Mouse (Mus musculus): ENCODE results near the gene Hhipl1.

Hhipl1 gene

DNA sequence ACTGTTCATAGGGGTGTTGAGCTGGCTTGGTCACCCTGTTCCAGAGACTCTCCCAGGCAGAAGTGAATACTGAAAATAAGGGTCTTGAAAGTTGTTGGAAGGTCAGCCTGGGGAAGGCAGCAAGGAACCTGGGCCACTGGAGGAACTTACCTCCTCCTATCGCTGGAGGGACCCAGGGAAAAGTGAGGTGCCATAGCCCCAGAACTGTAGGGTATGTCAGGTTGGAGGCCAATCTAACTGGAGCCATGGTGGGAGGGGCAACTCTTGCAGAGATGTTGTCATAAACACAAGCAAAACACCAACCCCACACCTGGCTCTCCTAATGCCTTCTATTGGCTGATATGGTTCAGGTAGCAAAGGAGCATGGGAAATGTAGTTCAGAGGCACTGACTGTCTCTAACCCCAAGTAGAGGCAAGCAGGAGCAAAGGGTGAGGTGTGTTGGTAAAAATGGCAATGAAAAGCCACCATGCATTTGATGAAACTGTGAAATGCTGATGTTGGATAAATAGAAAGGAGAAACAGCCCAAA is 7.2 kb downstream of the Hhipl1 start:
- DNase-seq (ENCODE audit: low read depth, low spot score): no peak

DNA sequence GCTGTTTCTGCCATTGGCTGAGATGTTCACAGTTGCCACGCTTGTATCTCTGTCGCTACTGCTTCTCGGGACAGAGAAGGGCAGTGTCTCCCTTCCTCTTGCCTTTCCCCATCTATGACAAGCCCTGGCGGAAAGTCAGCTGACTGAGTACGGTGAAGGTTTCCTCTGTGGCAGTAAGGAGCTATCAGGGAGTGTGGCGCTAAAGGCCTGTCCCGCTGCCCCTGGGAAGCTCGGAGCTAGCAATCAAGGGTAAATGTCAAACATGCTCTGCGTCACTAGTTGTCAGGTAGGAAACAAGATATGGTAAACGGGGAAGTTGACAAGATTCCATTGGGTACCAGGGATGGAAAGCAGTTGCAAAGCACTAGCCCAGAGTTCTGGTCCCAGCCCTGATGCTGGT is 9.7 kb downstream of the Hhipl1 start:
- DNase-seq (ENCODE audit: low read depth, low spot score): no peak

DNA sequence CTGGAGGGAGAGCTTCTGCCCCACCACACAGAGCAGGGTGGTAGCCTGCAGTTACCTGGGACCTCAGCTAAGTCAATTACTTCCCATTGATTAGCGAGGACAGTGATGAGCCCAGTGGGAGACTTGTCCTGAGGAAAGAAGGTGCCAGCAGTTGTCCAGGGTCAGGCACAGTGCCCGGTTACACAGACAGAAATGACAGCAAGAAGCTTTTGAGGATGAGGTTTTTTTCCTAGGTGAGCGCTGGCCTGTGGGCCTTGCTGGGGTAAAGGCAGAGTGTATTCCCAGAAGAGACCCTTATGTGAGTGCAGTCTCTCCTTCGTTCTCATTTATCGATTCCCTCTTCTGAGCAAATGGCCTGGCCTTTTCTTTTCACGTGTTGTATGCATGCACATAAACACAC is 10.6 kb downstream of the Hhipl1 start:
- DNase-seq (ENCODE audit: low read depth, low spot score): no peak

DNA sequence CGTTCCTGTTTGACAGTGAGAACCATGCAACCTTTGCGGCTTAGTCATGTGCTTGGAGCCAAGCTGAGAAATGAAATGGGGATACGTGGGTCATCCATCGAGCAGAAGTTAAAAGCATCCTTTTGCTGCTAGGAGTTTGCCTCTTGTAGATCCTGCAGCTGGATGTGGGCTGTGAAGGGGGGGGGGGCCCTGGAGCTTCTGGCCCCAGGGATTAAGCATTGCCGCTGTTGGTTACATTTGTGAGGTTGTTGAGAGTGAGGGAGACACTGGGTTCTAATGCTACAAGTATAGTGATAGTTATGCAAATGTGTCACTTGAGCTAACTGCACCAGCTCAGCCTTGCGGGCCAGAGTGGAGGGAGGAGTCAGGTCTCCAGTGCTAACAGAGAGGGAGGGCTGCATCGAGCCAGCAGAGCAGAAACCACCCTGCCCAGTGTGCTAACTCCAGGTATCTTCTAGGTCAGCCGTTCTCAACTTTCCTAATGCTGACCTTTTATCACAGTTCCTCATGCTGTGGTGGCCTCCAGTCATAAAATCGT is 11.2 kb downstream of the Hhipl1 start:
- DNase-seq (ENCODE audit: low read depth, low spot score): no peak

DNA sequence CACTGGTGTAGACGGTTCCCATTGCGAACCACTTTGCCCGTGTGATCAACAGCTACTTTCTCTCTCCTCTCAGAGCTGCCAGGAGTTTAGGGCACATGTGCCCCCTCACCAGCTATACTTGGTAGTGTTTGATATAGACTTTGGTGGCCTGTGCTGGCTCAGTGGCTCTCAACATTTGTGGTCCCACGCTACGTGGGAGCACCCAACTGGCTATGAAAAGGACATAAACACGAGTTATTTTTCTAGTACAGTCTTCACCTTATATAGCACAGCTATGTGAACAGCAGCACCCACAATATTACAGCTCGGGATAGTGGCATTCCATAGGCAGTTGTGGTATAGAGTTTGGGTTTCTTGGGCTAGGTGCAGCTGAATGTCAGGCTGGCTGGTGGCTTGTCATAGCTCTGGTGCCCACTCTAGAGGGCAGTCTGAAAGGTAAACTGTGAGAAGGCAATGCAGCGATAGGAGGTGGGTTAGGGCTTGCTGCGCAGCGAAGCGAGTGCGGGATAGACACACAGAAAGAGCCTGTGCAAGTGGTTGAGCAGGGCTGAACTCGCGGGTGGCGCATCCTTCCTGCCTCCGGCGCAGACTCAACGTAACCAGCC is 11.9 kb downstream of the Hhipl1 start:
- no peak for DNase-seq (ENCODE audit: low read depth, low spot score)

DNA sequence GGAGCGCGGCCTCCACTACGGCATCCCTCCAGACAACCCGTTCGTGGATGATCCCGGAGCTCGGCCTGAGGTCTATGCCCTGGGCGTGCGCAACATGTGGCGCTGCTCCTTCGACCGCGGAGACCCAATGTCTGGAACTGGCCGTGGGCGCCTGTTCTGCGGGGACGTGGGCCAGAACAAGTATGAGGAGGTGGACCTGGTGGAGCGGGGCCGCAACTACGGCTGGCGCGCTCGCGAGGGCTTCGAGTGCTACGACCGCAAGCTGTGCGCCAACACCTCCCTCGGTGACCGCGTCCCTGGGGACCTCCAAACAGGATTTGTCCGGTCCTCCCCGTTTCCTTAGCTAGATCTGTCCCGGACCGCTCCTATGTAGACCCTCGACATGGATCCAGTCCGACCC is 12.4 kb downstream of the Hhipl1 start:
- DNase-seq (ENCODE audit: low read depth, low spot score): no peak

DNA sequence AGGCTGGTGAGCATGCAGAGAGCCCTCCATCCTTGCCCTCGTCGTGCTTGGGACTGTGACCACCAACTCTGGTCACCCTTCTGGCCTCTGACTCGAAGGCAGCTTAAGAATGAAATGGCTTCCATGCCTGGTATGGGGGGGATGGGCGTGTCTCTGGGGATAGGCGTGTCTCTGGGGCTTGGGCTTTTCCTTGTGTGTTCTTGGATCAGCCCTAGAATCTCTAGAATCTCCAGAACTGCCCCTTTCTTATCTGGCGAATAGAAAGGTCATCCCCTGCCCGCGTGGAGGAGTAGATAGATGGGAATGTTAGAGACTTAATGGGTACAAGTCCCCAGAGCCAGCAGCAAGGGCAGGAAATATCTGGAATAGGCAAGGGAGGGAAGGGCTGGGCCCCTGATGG is 14.0 kb downstream of the Hhipl1 start:
- no peak for DNase-seq (ENCODE audit: low read depth, low spot score)

DNA sequence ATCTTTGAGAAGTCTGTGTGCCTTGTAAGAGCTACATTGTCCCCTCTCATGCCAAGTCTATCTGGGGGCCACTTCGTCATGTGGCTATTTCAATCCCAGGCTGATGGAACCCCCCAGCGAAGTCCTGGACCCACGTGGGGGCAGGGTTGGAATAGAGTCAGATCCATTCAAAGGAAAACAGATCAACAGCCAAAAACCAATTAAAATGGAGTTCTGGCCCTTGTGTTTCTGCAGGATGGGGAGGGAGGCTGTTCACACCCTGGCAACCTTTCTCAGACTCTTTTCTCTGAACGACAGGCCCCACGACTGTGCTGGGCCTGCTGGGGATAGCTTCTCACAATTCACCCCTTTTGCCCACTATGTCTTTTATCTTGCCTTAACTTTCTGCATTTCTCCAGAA is 20.3 kb downstream of the Hhipl1 start:
- DNase-seq (ENCODE audit: low read depth, low spot score): no peak

DNA sequence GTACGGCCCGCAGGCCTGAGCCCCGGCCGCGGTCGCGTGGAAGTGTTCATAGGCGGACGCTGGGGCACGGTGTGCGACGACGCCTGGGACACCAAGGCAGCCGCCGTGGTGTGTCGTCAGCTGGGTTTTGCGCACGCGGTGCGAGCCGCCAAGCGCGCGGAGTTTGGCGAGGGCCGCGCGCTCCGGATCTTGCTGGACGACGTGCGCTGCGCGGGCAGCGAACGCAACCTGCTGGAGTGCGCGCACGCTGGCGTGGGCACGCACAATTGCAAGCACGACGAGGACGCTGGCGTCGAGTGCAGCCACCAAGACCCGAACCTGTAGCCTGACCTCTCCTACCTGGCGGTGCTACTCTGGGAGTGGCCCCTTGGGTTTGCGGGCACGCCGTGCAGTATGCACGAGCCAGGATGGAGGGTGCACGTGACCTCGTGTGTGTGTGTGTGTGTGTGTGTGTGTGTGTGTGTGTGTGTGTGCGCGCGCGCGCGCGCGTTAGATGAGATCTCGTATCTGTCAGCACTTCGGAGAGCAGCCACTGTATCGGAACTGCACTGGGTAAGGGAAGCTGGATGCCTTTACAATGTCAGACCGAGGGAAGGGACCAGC is 21.9 kb downstream of the Hhipl1 start:
- DNase-seq (ENCODE audit: low read depth, low spot score): no peak

DNA sequence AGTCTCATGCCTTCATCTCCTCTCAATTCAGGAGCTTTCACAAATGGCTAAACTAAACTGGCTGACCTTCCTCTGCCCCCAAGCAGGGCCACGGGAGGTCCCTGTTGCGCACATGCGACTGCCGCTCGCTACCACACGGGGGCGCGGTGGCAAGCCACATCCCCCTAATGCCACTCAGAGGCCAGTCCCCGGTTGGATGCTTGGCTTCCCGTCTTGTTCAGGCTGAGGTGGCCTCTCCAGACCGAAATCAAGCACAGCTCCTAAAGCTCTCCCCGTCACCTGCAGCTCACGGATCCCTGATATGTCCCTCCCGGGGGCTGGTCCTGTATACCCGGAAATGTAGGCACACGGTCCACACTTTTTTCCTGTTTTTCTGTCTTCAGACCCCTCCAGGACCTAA is 27.0 kb downstream of the Hhipl1 start:
- peak; percentile 68 for DNase-seq (ENCODE audit: low read depth, low spot score)

DNA sequence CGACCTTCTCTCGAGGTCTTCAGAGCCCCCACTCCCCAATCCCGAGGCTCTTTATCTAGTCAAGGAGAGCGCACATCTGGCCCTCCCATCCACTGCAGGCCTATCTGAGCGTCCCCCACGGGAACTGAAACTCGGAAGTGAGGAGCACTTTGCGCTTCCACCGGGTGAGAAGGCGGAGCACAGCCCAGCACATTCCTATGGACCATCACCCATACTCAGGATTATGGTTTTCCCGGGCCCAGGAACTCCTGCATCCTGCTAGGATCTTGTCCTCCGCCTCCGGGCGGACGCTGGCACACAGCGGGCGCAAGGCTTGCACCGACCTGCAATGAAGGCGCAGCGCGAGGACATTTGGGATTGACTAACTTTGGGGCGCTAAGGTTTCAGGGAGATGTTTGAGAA is 27.4 kb downstream of the Hhipl1 start:
- no peak for DNase-seq (ENCODE audit: low read depth, low spot score)

DNA sequence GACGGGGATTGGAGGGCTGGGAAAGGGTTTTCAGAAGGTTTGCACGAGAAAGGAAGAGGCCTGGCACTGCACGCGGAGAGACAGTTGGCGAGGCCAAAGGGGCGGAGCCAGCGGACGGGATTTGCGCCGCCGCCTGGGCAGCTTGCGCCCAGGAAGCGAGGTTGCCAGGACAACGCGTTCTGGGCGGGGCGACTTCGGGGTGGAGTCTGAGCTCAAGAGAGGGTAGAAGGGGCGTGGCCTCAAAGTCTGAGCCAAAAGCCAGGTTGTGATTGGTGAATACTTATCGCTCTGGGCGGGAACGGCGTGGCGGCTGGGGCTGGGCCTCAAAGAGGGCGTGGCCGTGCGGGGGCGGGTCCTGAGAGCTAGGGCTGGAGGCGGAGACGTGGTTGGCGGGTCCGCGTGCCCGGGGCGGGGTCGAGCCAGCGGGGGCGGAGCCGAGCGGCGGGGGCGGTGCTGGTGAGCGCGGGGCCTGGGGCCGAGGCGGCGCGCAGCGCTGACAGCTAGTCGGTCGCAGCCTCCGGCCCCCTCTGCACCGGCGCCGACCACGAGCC is 27.9 kb downstream of the Hhipl1 start, which contains the start of gene Cyp46a1:
TSS of gene Cyp46a1 (plus strand) at position 487 of the 551 bp plus-strand sequence.
- DNase-seq (ENCODE audit: low read depth, low spot score): peak; percentile 99

DNA sequence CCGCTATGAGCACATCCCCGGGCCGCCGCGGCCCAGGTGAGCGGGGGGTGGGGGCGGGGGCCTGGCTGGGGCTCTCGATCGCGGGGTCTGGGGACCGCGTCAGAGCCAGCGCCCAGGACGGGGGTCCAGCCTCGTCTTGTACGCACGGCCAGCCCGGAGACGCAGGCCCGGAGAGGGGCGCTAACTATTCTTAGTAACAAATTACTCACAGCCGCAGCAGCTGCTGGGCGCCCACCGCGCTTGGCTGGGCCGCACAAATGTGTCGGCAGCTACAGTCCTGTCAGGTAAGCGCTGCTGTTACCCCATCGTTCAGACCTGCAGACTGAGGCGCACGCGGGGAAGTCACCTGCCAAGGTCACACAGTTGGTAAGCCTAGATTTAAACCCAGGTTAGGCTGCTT is 28.5 kb downstream of the Hhipl1 start:
- DNase-seq (ENCODE audit: low read depth, low spot score): no peak

DNA sequence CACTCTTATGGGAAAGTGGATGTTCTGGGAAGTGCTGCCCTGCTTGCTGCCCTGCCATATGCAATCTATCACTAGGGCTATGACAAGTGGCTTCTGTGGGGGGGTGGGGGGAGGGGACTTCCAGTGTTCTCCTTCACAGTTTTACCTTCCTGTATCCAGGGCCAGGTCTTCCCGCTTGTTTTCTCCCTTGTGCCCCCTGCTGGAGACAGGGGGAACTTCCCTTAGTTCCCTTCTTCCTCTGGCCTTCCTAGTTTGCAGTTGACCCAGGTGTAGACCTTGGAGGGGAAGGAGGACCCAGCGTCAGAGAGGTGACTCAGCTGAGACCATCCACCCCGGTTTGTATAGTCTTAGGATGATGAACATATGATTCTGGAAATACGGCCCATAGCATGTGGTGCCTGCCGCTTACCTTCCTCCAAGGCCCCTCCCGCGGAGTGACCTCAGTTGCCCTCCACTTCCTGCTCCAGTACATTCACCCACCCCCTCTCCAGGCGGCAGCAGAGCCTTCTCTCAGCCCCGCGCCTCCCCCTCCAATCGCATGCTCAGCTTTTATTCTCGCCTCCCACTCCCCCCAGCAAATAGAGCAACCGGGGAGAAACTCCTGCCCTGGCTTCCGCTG is 32.6 kb downstream of the Hhipl1 start:
- no peak for DNase-seq (ENCODE audit: low read depth, low spot score)

DNA sequence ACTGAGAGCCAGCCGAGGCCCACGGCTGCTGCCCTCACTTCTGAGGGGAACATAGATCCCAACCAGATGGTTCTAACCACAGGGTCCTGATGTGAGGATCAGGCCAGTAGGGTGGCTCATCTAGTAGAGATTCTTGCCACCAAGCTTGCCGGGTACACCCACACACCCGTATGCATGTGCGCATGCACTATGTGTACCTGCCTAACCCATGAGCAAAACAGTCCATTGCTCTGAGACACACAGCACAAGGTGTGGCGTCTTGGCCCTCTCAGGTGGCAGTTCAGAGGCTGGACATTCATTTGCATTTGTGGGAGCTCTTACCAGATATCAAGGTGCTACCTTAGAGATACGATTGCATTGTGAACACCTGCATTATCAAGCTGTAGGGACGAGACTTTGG is 42.1 kb downstream of the Hhipl1 start:
- no peak for DNase-seq (ENCODE audit: low read depth, low spot score)

DNA sequence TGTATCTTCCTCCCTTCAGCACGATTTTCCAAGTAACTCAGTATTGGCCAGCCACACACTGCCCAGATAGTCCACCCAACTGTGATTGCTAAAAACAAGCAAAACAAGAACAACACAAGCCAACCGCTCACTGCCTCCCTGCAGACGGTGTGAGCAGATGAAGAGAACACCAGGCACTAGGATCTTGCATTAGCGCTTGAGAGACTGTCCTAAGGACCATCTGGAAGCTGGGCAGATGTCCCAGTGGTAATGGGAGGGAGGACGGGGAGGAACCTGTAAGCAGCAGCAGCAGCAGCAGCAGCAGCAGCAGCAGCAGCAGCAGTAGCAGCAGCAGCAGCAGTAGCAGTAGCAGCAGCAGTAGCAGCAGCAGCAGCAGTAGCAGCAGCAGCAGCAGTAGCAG is 43.0 kb downstream of the Hhipl1 start:
- DNase-seq (ENCODE audit: low read depth, low spot score): no peak

DNA sequence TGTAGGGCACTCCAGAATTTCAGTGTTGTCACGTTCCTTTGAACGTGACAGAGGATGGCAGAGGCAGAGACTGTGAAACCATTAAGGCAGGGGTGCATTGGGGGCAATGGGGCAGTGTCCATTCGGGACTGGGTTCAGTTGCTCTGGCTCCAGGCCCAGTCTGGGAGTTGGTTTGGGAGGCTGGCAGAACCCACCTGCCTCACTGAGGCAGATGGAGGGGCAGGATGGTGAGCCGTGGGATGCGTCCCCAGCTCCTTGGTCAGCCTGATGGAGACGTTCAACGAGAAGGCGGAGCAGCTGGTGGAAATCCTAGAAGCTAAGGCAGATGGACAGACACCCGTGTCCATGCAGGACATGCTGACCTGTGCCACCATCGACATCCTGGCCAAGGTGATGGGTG is 44.9 kb downstream of the Hhipl1 start:
- DNase-seq (ENCODE audit: low read depth, low spot score): no peak

DNA sequence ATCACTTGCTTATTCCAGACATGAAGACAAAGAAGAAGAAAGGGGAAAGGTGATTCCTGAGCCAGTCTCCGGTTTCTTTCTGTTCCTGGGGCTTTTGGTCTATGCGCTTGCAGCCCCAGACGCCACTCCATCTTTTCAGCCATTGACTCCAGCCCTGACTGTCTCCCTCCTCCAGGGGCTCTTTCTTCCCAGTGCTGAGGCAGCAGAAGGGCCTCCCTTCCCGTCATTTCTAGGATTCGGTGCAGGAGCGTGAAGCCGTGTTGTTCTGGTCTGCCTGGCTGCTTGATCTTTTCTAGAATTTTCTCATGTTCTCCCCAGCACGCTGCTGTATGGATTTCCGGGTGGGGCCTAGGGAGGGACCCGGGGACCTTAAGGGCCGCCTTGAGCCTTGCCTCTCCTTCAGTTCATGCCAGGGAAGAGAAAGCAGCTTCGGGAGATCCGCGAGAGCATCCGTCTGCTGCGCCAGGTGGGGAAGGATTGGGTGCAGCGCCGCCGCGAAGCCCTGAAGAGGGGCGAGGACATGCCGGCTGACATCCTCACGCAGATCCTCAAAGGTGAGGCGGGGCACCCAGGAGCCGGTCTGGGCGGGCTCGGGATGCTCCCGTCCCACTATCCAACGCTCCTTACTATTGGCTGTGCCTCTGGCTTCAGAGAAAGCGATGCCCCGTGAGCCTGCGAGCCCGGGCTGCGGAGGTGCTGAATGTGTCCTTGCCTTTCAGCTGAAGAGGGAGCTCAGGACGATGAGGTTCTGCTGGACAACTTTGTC is 46.5 kb downstream of the Hhipl1 start:
- DNase-seq (ENCODE audit: low read depth, low spot score): no peak

DNA sequence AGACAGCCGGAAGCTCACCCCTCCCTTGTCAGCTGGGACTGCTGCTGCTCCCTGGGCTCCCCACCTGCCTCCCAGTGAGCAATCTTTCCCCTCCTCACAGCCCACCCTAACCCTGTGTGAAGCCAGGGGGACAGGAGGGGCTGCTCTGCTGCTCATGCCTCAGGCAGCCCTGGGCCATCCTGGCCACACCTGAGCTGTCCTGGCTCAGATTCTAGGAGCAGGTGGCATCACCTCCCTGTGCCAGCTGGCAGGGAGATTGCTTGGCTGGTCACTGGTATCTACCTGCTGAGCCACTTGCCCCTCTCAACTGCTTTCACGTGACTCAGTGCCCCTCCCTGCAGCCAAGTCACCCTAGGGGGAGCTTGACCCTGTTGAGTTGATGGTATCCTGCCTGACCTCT is 48.2 kb downstream of the Hhipl1 start:
- no peak for DNase-seq (ENCODE audit: low read depth, low spot score)

DNA sequence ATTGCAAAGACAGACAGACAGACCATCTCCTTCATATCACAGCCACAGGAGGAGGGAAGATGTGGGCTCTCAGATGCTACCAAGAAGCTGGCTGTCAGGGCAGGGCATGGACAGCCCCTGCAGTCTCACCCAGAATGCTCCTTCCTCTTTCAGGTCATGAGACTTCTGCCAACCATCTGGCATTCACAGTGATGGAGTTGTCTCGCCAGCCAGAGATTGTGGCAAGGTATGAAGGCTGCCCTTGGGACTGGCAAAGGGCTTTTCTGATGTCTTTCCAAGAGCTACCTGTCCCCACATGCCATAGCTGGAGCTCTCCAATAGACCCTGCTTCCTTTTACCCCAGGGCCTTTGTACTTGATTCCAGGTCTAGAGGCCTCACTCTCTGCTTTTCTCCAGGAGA is 49.2 kb downstream of the Hhipl1 start:
- no peak for DNase-seq (ENCODE audit: low read depth, low spot score)

DNA sequence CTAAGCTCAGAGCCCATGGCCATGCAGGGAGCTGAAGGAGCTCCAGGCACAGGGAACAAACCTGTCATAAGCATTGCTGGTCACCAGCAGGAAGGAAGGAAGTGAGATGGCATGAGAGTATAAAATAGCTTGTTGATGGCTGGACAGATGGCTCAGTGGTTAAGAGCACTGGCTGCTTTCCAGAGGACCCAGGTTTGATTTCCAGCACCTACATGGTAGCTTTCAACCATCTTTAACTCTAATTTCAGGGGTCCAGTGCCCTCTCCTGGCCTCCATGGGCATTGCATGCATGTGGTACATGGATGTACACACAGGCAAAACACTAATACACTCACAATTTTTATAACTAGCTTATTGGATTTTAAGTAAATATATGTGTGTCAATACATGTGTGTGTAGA is 49.9 kb downstream of the Hhipl1 start:
- DNase-seq (ENCODE audit: low read depth, low spot score): no peak

DNA sequence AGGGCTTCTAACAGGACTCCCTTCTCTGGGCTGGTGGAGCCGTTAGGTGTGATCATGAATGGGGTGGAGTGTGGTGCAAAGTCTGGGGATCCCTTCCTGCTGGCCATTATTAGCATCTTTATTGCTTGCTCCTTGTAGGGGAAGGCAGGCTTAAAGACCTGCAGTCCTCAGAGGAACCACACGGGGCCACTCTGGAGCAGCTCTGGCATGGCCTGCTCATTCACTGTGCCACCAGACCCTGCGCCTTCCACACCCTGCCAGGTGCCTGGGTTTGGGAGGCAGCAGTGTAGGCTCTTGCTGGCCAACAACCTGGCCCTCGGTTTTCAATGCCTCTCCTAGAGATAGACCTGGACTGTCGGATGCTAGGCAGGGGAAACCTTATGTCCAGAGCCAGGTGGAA is 57.7 kb downstream of the Hhipl1 start:
- peak; percentile 71 for DNase-seq (ENCODE audit: low read depth, low spot score)

Measured in embryo, embryonic 11.5 days (tissue).